Mouse (Mus musculus) naive thymus-derived CD4-positive, alpha-beta T cell, adult 2 months (primary cell): ENCODE measurements around the gene Cdk14.

Experiments used
- DNase-seq: peaks from one replicate; pipeline ENCODE4 v3.0.0-alpha.2; 2011; ENCODE audit warnings: low read depth

The Cdk14 gene

DNA sequence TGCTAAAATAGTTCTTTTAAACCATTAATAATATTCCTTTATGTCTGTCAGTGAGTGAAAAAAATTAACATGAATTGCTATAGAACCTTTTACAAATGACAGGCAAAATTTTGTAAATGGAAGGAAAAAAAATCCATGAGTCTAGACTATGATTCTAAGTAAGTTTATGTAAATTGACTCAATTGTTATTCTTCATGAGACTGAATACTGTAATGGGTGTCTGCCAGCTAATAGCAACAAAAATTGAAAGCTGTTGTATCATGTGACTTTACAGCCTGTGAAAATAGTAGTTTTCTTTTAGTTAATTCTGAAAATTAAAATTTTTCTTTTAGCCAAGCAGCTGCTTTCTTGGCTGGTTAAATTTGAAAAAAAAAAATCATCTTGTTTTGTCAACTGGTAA, 234.6 kb downstream of the Cdk14 start:
- DNase-seq: no peak

DNA sequence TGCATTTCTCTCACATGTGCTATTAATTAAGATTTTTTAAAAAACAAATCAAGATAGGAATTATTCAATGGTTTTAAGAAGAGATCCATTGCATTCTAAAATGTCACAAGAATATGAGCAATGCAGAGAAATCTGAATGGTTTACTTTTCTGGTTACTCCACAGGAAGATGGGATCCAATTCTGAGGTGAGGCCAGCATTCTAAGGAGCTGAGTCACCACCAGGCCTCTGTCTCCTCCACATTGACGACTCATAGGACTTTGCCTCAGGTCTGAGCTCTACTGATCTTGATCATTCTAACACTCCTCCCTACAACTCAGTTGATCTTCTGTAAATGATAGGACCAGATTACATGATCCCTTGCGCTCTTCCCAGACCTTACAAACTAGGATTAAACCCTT, 239.4 kb downstream of the Cdk14 start:
- no peak for DNase-seq

GRCm38 (mm10) chr5:5180311-5180710, 239.8 kb downstream of the Cdk14 start:
- DNase-seq: no peak

DNA sequence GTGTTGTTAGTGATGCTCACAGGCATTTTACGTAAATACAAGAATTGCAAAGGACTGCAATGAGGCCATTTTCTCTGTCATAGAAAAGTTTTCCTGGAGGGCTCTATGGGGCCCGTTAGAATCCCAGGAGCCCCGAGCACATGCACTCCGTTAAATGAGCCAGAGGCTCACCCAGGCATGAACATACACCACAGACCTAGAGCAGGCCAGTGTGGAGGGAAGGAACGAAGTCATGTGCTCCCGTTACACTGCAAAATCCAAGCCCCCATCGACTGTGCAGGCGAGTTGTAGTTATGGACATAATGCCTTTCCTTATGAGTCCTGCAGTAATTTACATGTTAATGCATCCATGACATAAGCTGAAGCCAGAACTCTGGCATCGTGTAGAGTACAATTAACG, 244.1 kb downstream of the Cdk14 start:
- DNase-seq: no peak

- DNase-seq: no peak
Measured at GRCm38 (mm10) chr5:5175611-5176010, 244.5 kb downstream of the Cdk14 start.

DNA sequence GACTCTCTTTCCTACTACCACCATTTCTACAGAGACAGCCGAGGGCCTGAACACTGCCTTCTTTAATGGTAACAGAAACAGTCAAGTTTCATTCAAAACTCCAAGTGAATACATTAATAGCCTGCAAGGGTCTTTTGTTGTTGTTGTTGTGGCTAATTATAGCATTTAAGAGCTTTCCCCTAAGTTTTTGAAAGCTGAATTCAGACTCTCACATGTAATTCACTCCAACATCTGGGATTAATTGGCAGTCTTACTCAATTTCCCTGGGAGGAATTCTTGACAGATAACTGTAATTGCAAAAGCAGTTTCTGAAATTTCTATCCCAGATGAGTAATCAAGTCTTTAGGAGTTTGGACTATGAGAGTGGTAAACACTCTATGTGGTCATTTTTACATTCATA, 245.0 kb downstream of the Cdk14 start:
- no peak for DNase-seq

GRCm38 (mm10) chr5:5166086-5166485, 254.0 kb downstream of the Cdk14 start:
- no peak for DNase-seq

GRCm38 (mm10) chr5:5164326-5164725, 255.8 kb downstream of the Cdk14 start:
- DNase-seq: no peak

GRCm38 (mm10) chr5:5163823-5164222, 256.3 kb downstream of the Cdk14 start:
- DNase-seq: no peak

GRCm38 (mm10) chr5:5159521-5159920, 260.6 kb downstream of the Cdk14 start:
- no peak for DNase-seq

DNA sequence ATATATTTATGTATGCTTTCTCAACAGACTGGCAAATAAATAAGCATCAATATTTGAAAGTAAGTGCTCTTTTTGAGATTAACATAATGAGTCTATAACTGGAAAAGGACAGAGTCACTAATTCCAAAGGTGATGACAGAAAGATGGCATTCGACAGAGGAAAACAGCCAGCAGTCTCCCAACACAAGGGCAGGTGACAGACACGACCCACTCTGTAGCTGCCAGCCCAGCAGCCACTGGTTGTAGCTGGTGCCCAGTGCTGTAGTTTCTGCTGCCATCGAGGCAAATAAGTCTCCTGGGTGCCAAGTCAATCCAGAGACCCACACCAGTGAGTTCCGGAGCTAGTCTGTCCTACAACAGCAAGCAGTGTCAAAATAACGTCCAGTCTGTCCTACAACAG, 280.3 kb downstream of the Cdk14 start:
- no peak for DNase-seq

DNA sequence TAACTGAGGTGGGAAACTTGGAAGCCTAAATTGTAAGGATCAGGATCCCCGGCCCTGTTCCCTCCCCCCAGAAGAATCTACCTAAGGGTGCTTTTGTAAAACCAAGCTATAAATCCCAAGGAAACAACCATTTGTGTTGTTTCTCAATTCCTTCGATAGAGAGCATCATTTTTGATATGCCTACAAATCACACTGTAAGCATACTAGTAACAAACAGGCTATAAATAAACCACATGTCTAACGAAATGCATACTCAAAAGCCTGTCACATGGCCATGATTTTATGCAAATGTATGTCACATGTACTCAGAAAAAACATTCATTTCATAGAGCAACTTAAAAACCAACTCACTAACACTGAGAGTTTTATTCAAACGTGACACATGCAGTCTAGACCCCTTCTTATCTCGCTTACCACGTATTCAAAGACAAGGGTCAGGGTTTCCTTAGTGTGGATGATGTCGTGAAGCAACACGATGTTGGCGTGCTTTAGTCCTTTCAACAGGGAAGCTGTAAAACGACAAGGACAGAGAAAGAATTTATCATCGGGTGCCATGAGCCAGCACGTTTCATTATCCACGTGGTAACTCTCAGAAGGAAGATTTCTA, 285.1 kb downstream of the Cdk14 start:
- DNase-seq: no peak

DNA sequence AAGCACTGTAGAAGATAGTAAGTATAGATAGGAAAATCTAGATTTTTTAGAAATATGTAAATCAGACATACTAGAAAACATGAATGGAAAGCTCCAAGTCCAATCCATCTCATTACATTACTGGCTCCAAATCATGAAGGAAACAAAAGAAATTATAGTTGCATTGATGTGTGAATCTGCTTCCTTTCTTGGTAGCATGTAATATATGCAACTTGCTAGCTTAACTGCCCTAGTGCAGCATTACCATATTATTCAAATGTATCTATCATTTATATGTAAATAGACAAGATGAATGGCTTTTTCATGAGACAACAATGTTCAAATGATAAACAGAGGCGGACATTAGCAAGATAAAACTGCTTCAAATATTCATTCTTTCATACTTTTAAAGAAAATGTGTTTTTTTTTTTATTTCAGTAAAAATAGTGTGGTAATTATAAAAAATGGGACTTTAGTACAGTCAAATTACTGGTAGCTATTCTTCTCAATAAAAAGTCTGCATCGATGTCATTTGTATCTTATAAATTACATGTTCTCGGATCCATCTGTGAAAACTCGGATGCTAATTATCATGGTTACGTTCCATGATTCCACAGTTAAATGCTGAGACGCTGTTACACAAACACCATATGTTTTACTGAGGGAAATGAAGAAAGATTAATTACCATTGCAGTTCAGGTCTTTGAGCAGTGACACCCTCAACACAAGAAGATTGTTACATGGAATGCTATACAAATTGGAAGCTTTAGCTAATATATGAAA, 285.8 kb downstream of the Cdk14 start:
- no peak for DNase-seq

- no peak for DNase-seq
Measured at GRCm38 (mm10) chr5:5128852-5129251, 291.3 kb downstream of the Cdk14 start.

DNA sequence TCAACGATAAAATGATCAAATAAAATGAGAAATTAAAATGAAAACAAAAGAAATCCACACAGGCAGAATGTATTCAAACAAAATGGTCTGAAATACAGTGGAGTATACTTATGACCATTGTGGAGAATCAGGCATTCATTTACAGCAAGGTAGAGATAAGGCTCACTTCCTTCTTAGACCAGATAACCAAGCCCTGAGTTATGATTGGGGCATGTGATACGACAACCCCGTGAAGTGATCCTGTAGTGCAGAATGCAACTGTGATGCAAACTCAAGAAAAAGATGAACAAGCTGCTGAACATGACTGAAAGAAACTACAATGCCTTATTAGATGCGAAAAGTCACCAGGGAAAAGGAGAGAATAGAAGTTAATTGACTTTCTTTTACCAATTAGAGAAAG, 295.5 kb downstream of the Cdk14 start:
- no peak for DNase-seq

DNA sequence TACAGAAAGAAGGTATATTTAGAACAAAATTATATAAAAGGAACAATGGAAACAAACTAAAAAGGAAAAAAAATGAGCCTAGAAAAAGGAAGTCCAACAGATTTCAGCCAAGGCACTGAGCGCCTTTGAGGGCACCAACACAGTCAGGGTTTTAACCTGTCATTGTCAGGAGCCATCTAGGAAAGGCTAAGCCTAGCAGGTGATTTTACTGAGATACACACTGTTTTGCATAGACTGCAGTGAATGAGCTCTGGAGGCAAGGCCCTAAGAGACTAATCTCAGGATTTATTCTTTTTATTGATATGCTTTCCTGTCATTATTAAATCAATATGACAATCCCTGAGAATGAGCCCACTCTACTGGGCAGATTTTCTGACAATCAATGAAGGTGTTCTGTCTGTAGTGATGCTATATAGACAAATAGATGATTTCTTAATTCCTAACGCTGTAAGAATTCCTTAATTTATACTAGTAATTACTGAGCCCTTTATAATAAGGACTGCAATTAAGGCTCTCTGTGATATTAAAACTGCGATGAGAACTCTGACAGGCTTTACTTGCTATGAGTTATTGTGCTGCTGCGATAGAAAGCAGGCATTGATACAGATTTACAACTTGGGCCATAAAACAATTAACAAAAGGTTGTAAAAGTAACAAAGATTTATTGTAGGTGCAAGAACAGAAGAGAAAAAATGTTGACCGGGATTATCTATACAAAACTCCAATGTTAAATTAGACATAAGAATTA, 303.2 kb downstream of the Cdk14 start:
- DNase-seq: no peak

DNA sequence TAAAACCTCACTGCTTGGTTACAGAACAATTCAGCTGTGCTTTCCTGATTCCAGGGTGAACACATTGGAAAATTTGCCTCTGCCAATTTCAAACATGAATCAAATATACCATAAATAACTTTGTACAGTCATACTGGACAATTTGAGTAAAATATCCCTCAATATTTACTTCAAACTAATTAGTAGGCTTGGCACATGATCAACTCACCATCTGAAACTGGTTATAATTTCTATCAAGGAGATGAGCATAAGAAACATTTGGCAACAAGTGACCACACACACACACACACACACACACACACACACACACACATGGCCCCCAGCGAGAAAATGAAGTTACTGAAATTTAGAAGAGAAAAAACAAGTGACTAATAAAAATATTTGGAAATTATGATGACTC, 304.6 kb downstream of the Cdk14 start:
- DNase-seq: no peak

DNA sequence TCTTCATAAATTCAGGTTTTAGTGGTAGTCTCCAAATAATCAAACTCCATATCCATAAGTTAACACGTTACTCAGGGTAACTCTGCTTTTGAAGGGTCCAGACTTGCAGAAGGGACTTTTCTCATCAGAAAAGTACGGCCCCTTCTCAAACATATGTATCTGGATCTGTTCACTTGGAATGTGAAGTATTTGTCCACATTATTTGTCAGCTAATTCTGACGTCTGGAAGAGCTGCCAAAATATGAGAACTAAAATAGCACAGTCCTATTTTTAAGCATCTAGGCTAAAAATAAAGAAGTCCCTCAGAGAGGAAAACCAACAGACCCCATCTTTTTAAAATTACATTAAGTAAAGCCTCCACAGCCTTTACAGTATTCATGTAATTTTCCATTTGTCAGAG, 310.5 kb downstream of the Cdk14 start:
- no peak for DNase-seq

DNA sequence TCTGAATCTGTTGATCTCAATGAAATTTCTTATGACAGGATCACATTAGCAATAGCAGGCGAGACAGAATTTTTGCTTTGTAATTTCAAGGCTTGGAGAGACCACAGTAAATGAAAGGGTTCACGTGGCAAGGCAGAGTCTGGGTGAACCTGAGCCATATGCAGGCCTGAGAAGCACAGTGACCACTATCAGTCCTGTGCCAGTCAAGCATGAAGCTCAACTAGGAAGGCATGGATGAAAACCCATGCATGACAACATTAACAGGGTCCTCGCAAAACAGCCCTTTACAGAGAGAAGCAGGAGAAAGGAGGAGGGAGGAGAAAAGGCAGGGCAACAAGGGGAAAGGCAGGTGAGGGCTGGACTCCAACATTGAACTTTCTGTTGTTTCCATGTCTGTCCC, 311.1 kb downstream of the Cdk14 start:
- DNase-seq: no peak

GRCm38 (mm10) chr5:5096248-5096915, 323.7 kb downstream of the Cdk14 start:
- no peak for DNase-seq

DNA sequence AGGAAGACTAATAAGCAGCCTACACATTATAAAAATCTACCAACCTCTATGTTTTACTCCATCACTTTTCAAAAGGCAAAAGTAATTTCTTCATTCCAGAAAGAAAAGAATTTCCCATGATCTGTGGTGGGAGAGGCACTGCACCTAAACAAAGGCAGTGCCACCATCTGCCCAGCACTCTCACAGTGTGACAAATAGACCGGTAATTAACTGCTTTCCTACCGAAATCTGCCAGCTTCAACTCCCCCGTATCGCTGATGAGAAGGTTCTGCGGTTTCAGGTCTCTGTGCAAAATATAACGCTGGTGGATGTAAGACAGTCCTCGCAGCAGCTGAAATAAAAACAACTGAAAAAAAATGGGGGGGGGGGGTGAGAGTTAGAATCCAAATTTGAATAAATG, 327.4 kb downstream of the Cdk14 start:
- no peak for DNase-seq

GRCm38 (mm10) chr5:5071526-5071925, 348.6 kb downstream of the Cdk14 start:
- no peak for DNase-seq

DNA sequence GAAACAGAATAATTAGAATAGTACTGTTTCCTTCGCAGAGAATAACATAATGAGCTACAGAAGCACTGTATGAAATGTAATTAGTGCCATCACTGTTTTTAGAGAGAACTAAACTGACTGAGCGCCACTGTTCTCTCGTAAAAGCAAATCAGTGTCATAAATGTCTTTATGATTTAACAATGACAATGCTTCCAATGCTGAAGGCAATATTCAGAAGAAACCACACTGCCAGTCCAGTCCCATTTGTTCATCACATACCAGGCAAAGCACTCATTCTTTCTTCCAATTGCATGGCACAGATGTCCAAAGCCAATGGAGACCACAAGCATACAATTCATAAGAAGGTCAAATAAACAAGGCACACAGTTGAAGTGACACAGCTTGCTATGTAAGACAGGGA, 355.4 kb downstream of the Cdk14 start:
- no peak for DNase-seq
